Mouse (Mus musculus): ENCODE measurements around the gene Bin2. TPM values are rescaled to one million over a fixed set of nuclear protein-coding genes. Genes with fewer than 3 reads are reported as not detected.

Gene Bin2
- polyA plus RNA-seq, 1 experiment from 2014 or later = 5.8 TPM

DNA sequence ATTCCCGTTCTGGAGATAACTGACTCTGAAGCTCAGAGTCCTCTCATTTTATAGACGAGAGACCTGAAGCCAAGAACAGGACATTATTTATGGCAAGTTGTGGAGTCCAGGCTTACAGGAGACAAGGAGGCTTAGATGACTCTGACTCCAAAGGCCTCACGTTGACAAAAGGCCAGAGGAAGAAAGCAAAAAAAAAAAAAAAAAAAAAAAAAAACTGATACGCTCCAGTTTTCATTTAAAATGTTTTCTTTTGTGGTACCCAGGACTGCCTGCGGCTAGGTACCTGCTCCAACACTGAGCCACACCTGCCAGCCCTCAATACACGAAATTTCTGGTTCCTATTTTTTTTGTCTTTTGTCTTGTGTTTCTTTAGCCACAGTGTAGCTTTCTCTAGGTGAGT is 1.9 kb downstream of the Bin2 start:
- Histone ChIP-seq H3K9ac (ENCODE audit: low read depth, low read length) (no peak overlapping the region), H3K27me3 (replicated peaks; ENCODE audit: control insufficient read depth, insufficient read depth, low read length) (no peaks in the 10 kb centered on the region), H3K4me3 (ENCODE audit: low read depth, low read length) (no peak overlapping the region), H3K9me3 (ENCODE audit: control insufficient read depth) (no peaks in the 10 kb centered on the region), H3K4me2 (replicated peaks; ENCODE audit: low read depth) (peak overlapping the region; percentile 37), H3K4me1 (replicated peaks; ENCODE audit: control insufficient read depth, insufficient read depth, low read length) (peaks cover 8% of the 10 kb centered on the region), H3K27ac (ENCODE audit: low read depth, low read length) (peak overlapping the region; percentile 97), H3K36me3 (ENCODE audit: control insufficient read depth, insufficient read depth) (no peaks in the 10 kb centered on the region)
- WGBS = 42% methylated on average over 6 of the region's 6 CpGs
- peak; percentile 34; the same call in 1 of the 2 replicates for ATAC-seq
- no peak for TF ChIP-seq CTCF (IDR thresholded peaks at IDR 0.05; ENCODE audit: low read depth)

DNA sequence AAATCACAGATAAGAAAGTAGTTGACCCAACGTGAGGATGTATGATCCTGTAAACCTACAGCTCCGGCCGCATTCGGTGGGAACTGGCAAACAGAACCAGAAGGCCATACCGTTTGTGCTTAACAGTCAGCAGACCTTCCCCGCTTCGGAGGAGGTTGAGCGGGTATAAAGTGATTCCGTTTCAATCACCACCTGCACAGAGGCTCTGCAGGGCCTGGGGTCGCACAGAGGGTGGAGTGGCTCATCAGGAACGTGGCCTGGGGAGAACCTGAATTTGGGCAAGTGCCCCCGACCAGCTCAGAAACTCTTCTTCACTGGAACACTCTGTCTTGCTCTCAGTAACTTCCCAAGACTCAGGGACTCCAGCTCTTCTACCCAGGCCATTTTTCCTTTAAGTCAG is 2.5 kb downstream of the Bin2 start:
- H3K9me3 ChIP-seq (ENCODE audit: control insufficient read depth) = no peaks in the 10 kb centered on the region
- WGBS = 22% methylated on average over 12 of the region's 12 CpGs
- TF ChIP-seq CTCF (IDR thresholded peaks at IDR 0.05; ENCODE audit: low read depth) = no peak
- 0 out of 2 replicates have a peak overlapping the region, but pooled peaks have one; percentile 31 for H3K9ac ChIP-seq (ENCODE audit: low read depth, low read length)
- H3K27me3 ChIP-seq (replicated peaks; ENCODE audit: control insufficient read depth, insufficient read depth, low read length) = no peaks in the 10 kb centered on the region
- peaks cover 8% of the 10 kb centered on the region for H3K4me1 ChIP-seq (replicated peaks; ENCODE audit: control insufficient read depth, insufficient read depth, low read length)
- no peaks in the 10 kb centered on the region for H3K36me3 ChIP-seq (ENCODE audit: control insufficient read depth, insufficient read depth)
- H3K4me3 ChIP-seq (ENCODE audit: low read depth, low read length) = no peak overlapping the region
- H3K27ac ChIP-seq (ENCODE audit: low read depth, low read length) = peak overlapping the region; percentile 97
- peak overlapping the region; percentile 37 for H3K4me2 ChIP-seq (replicated peaks; ENCODE audit: low read depth)
- no peak for ATAC-seq

DNA sequence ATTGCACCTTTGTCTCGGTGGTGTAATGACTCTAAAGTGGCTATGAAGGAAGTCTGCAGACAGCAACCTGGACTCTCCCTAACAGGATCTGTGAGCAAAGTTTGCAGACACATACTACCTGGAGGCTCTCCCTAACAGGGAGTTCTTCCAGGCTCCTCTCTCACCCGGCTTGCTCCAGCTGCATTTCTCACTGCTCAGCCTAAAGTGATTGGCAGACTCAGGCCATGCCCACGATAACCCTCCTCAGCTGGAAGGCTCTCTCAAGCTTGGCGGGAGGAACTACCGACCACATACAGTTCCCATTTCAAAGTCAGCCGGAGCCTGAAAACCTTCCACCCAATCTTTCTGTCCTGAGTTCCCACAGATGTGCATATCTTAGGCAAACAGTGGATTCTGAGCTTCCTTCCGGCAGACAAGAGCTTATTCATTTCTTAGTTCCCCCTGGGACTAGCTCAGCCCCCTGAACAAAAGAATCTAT is 3.1 kb downstream of the Bin2 start:
- Histone ChIP-seq H3K27me3 (replicated peaks; ENCODE audit: control insufficient read depth, insufficient read depth, low read length) (no peaks in the 10 kb centered on the region), H3K4me2 (replicated peaks; ENCODE audit: low read depth) (peak overlapping the region; percentile 37; the same call in 1 of the 2 replicates), H3K4me1 (replicated peaks; ENCODE audit: control insufficient read depth, insufficient read depth, low read length) (peaks cover 8% of the 10 kb centered on the region), H3K9me3 (ENCODE audit: control insufficient read depth) (no peaks in the 10 kb centered on the region), H3K4me3 (ENCODE audit: low read depth, low read length) (no peak overlapping the region), H3K36me3 (ENCODE audit: control insufficient read depth, insufficient read depth) (no peaks in the 10 kb centered on the region), H3K27ac (ENCODE audit: low read depth, low read length) (peak overlapping the region; percentile 97), H3K9ac (ENCODE audit: low read depth, low read length) (0 out of 2 replicates have a peak overlapping the region, but pooled peaks have one; percentile 31)
- peak; percentile 79 for ATAC-seq
- 4% methylated on average over 7 of the region's 7 CpGs for WGBS
- no peak for TF ChIP-seq CTCF (IDR thresholded peaks at IDR 0.05; ENCODE audit: low read depth)

DNA sequence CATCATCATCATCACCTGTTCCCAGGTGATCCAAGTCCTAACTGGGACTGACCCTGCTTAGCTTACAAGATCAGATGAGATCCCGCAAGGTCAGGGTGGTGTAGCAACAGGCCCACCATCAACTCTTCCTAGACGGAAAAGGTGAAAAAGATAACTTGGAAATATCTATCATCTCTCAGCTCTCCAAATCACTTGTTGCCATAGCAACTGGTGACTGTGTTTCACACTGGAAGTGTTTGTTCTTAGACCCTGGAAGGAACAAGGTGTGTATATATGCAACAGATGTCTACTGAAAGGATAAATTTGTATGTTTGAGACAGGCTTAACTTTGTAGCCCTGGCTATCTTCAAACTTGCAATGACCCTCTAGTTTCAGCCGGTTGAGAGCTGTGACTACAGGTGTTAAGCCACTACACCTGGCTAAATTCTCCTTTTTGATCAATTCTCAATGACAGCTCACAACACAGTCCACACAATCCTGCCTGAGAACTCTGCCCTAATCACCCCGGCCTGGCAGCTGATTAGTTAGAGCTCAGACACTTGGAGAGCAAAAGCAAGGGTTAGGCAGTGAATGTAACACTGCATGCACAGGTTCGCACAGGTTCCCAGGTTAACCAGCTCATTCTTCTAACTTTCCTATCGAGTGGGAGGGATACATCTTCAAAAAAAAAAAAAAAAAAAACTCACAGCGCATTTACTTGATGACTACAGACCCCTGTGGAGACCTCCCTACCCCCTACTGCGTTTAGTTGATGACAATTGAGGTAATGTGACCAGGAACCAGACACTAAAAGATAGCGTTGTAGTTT is 3.7 kb downstream of the Bin2 start:
- ATAC-seq = peak; percentile 69

DNA sequence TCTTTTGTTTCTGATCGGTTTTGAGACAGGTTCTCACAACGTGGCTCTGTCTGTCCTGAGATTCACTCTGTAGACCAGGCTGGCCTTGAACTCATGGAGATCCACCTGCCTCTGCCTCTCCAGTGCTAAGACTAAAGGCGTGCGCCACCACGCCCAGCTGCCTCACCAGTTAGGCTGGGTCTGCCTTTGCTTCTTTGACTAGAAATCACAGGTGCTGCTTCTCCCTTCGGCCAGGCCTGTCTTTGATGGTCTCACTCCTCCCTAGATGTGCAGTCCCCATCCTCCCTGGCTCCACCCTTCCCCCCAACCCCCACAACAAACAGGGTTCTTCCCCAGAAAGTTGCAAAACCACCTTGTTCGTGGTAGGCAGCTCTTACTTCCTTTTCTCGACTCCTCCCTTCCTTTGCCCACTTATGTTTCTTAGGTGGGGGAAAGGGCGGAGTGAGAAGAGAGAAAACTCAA is 4.5 kb downstream of the Bin2 start:
- H3K27me3 ChIP-seq (replicated peaks; ENCODE audit: control insufficient read depth, insufficient read depth, low read length) = no peaks in the 10 kb centered on the region
- no peak overlapping the region for H3K4me3 ChIP-seq (ENCODE audit: low read depth, low read length)
- H3K9me3 ChIP-seq (ENCODE audit: control insufficient read depth) = no peaks in the 10 kb centered on the region
- WGBS = 53% methylated on average over 9 of the region's 9 CpGs
- ATAC-seq = no peak
- no peak for TF ChIP-seq CTCF (IDR thresholded peaks at IDR 0.05; ENCODE audit: low read depth)
- no peak overlapping the region for H3K4me2 ChIP-seq (replicated peaks; ENCODE audit: low read depth)
- H3K36me3 ChIP-seq (ENCODE audit: control insufficient read depth, insufficient read depth) = no peaks in the 10 kb centered on the region
- H3K27ac ChIP-seq (ENCODE audit: low read depth, low read length) = no peak overlapping the region
- H3K4me1 ChIP-seq (replicated peaks; ENCODE audit: control insufficient read depth, insufficient read depth, low read length) = peaks cover 8% of the 10 kb centered on the region
- no peak overlapping the region for H3K9ac ChIP-seq (ENCODE audit: low read depth, low read length)

More for the DNA sequence above, 3.7 kb downstream of the Bin2 start:
- H3K9ac ChIP-seq (ENCODE audit: low read depth, low read length) = 0 out of 2 replicates have a peak overlapping the region, but pooled peaks have one; percentile 31
- peak overlapping the region; percentile 97 for H3K27ac ChIP-seq (ENCODE audit: low read depth, low read length)
- H3K4me1 ChIP-seq (replicated peaks; ENCODE audit: control insufficient read depth, insufficient read depth, low read length) = peaks cover 8% of the 10 kb centered on the region
- H3K4me3 ChIP-seq (ENCODE audit: low read depth, low read length) = no peak overlapping the region
- H3K27me3 ChIP-seq (replicated peaks; ENCODE audit: control insufficient read depth, insufficient read depth, low read length) = no peaks in the 10 kb centered on the region
- H3K4me2 ChIP-seq (replicated peaks; ENCODE audit: low read depth) = 0 out of 2 replicates have a peak overlapping the region, but pooled peaks have one; percentile 13
- H3K36me3 ChIP-seq (ENCODE audit: control insufficient read depth, insufficient read depth) = no peaks in the 10 kb centered on the region
- 19% methylated on average over 9 of the region's 9 CpGs for WGBS
- no peak for TF ChIP-seq CTCF (IDR thresholded peaks at IDR 0.05; ENCODE audit: low read depth)
- no peaks in the 10 kb centered on the region for H3K9me3 ChIP-seq (ENCODE audit: control insufficient read depth)

DNA sequence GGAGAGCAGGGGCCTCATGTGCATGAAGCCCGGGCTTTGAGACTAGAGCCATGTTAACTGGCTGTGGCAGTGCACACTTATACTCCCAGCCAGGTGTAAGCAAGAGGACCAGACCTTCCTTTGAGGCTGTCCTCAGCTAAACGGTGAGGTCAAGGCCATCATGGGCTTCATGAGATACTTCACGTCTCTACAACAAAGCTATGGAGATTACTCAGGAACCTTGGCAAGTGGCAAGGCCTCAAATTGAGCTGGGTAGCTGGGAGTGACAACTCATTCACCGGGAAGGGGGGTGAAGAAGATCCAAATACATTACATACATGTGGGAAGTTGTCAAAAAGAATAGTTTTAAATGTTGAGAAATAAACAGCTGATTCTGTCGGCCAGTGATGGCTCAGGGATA is 8.5 kb downstream of the Bin2 start:
- Histone ChIP-seq H3K27me3 (replicated peaks; ENCODE audit: control insufficient read depth, insufficient read depth, low read length) (no peaks in the 10 kb centered on the region), H3K9ac (ENCODE audit: low read depth, low read length) (no peak overlapping the region), H3K36me3 (ENCODE audit: control insufficient read depth, insufficient read depth) (no peaks in the 10 kb centered on the region), H3K4me3 (ENCODE audit: low read depth, low read length) (no peak overlapping the region), H3K9me3 (ENCODE audit: control insufficient read depth) (no peaks in the 10 kb centered on the region), H3K27ac (ENCODE audit: low read depth, low read length) (no peak overlapping the region), H3K4me1 (replicated peaks; ENCODE audit: control insufficient read depth, insufficient read depth, low read length) (no peaks in the 10 kb centered on the region), H3K4me2 (replicated peaks; ENCODE audit: low read depth) (no peak overlapping the region)
- 88% methylated on average over 5 of the region's 5 CpGs for WGBS
- TF ChIP-seq CTCF (IDR thresholded peaks at IDR 0.05; ENCODE audit: low read depth) = no peak
- no peak for ATAC-seq

All from intestine, postnatal 0 days (tissue).